Mouse (Mus musculus) adrenal gland, adult 2 months (tissue): ENCODE results near the gene Zfp512b. TPM values are rescaled to one million over a fixed set of nuclear protein-coding genes. Genes with fewer than 3 reads are reported as not detected.
A peak's percentile ranks its signal among the peaks of the same experiment; 100 is the strongest.

ENCODE experiments used
- DNase-seq: peaks from one replicate; pipeline ENCODE4 v3.0.0; 2021
- polyA plus RNA-seq: library from polyadenylated mRNA; depleted of rRNA; stranded (reverse); fragments of >200 nt; gene quantifications from 2 replicates; pipeline ENCODE4 v1.2.3, GENCODE M21; 2012
- total RNA-seq, 2 experiments: library from RNA; stranded (reverse); gene quantifications; 2 replicates each; pipeline ENCODE4 v1.2.3; 2021

Zfp512b gene
- total and polyA plus RNA-seq, 3 experiments: 40.9 to 72.6 (median 52.7) TPM

DNA sequence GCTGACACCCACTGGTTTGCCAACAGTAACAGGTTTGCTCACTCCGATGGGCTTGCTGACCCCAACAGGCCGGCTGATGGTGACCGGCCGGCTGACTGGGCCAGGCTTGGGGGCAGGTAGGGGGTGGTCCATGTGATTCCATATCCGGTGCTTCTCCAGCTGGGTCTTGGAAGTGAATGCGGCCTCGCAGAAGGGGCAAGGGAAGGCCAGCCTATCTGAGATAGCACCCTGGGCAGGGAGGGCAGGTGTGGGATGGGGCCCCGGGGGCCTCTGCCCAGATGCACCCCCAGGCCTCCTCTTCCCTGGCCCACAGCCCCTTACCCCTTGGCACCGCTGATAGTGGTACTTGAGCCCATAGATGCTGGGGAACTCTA lies 2.9 kb downstream of the Zfp512b start:
- DNase-seq: no peak

DNA sequence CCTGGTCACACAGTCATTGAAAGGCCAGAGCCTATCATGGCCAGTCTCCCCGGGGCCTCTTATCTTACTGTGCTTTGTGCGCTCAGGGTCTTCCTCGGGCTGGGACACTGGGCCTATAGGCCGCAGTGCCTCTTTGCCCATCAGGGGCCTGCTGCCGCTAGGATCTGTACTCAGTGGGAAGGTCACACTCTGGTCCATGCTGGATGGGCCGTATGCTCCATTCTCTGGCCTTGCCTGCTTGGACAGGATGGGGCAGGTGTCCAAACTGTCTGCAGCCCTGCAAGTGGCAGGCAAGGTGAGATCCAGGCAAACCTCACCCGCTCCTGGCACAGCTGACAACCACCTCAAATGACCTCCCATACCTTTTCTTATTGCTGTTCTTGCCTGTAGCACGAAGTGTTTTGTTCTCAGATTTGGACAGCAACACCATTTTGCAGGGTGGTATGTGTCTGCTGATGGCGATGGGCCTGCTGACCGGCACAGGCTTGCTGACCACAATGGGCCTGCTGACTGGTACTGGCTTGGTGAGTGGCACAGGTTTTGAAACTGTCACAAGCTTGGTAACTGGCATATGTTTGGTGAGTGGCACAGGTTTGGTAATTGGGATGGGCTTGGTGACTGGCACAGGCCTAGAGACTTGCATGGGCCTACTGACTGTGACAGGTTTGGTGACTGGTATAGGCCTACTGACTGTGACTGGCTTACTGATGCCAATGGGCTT lies 3.4 kb downstream of the Zfp512b start:
- no peak for DNase-seq

DNA sequence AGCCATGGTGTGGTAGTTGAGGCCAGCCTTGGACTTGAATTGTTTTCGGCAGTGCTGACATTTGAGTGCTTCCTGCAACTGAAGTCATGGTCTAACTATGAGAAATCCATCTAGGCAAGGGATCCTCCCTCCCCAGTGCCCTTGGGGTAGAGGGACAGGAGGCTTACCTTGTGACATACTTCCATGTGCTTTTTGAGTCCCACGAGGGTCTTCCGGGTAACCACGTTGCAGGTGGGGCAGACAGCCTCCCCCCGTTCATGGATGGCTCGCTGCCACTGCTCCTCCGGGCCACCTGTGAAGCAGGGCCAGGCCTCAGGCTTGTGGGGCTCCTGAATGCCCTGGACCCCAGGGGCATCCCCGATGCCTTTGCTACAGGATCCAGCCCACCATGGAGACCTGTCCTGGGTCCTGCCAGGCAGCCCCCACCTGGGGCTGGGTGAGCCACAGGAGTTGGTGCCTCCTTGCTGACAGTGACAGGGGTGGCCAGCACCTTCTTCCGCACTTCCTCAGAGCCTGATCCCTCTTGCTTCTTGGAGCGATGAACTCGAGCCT lies 4.3 kb downstream of the Zfp512b start:
- DNase-seq: no peak

DNA sequence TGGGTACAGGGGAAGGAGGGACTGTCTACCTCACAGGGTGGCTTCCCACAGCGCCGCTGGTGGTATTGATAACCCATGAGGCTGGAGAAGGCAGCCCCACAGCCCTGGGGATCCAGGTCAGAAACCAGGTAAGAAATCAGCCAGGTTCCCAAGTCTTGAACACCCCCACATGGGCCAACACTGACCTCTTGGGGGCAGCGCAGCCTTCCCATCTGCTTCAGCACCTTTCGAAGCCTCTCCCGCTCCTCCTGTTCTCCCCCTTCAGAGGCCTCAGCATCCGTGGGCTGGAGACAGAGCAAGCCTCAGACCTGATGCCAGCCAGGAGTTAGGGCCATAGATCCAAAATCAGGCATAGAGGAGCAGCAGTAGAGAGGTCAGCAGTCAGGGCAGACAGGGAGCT lies 4.8 kb downstream of the Zfp512b start:
- DNase-seq: no peak

DNA sequence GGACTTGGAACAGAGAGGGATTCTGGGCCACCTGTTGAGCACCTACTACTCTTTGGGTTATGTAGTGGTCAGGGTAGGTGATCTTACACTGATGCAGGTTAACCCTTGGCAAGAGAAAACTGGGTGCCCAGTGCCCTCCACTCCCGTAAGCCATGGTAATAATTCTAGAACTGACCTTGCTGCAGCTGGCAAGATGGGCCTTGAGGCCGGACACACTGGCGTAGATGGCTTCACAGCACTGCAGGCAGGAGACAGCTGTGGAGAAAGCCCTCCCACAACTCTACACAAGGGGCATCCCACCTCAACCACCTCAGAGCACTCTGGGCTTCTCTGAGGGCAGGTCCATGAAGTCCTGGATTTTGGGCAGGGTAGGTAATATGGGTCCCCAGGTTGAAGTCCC lies 6.5 kb downstream of the Zfp512b start:
- no peak for DNase-seq

DNA sequence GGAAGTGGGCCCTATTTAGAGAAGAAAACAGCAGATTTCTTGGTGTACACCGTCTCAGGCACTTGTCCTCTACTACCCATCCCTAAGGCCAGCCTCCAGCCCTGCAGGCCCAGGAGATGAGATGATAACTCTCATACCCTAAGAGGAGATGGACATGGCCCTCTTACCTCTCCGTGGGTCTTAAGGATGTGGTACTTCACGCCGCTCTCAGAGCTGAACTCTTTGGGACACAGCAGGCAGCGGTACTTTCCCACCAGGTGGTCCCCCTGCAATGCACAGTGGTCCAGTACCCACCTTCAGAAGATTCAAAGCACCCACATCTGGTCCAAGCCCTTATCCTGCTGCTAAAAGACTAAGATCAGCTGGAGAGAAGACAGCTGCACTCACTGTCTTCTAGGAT lies 7.1 kb downstream of the Zfp512b start:
- no peak for DNase-seq

DNA sequence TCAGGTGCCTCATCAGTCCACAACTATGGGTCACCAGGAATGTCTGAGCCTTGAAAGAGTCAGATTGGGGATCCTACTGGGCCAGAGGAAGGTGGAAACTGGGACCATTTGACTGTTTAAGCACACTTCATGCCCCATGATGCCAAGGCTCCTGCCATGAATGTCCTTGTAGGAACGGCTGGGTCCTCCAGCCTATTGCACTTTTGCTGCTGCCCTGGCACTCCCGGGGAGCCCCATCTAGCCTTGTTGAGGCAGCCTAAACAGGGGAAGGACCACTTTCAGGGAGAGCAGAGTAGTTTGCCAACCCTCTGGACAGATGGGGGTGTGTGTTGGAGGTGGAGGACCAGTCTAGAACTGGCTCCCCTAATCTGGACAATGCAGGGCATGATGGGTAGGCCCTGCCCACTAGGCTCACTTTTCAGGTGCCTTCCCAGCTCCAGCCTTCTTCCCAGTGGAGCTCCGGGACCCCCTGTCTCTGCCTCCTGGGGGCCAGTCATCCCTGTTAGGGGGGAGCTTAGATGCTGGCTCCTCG lies 8.1 kb downstream of the Zfp512b start, which contains the start of gene Uckl1:
Gene Uckl1, minus strand, starts transcription at position 482 of the 532 bp plus-strand sequence.
- no peak for DNase-seq

DNA sequence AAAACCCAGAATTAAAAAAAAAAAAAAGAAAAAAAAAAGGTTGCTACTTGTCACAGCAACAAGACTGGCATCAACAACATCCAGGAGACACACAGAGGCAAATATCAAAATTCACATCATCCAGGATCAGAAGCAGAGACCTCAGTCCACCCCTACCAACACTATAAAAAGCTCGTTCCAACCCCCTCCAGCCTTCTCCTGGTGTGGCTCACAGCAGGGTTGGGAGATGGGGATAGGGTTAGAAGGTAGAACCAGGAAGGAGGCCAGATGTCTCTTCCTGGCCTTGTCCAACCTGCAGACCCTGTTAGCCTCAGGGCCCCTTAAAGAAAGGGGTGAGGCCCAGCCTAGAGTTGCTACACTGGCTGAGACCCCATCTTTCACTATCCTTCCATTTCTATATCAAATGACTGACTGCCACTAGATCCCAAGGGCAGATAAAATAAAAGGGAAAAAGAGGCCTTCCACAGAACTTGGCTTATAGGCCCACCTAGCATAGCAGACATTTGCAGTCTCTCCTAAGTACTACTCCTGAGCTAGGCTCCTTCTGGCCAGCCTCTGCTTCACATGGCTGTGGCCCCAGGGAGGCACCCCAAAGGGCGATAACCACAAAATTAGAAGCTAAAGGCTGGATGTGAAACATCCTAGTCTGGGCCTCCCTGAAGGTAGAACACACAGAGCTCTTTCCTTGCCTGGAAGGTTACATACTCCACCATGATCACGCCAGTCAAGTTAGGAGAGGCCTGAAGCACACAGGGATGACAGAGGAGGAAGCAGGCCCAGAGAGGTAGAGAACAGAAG lies 8.9 kb downstream of the Zfp512b start:
- peak; percentile 1 for DNase-seq

DNA sequence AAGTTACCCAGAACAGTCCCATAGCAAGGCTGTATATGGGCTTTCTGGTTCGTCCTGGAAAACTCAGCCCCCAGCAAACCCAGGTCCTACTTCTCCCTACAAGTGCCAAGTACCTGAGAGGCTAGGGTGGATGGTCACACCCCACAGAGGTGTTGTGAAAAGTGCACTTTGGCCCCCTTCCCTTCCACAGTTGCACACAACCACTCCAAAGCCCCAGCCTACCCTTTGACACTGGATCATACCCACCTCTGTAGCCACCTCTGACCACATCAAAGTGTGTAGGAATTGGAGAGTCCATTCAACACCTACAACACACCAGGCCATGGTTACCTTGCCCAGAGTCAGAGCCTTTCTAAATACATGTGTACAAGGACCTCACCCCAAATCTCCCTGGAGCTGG lies 9.7 kb downstream of the Zfp512b start:
- peak; percentile 6 for DNase-seq

DNA sequence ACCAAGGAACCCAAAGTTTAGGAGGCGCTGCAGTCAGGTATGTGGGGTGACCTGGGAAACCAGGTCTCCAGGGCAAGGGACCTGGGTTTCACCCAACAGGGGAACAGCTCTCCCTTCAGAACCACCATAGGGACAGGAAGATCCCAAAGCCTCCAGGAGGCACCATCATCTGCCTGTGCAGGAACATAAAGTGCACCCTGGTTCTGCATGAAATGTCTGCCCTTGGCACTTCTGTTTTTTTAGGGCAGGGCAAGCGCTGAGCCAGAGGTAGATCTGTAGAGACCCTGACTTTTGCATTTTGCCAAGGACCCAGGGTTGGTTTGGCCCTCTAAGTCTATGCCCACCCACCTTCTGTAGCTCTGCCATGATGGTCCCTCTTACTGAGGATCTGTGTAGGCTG lies 10.2 kb downstream of the Zfp512b start:
- no peak for DNase-seq

DNA sequence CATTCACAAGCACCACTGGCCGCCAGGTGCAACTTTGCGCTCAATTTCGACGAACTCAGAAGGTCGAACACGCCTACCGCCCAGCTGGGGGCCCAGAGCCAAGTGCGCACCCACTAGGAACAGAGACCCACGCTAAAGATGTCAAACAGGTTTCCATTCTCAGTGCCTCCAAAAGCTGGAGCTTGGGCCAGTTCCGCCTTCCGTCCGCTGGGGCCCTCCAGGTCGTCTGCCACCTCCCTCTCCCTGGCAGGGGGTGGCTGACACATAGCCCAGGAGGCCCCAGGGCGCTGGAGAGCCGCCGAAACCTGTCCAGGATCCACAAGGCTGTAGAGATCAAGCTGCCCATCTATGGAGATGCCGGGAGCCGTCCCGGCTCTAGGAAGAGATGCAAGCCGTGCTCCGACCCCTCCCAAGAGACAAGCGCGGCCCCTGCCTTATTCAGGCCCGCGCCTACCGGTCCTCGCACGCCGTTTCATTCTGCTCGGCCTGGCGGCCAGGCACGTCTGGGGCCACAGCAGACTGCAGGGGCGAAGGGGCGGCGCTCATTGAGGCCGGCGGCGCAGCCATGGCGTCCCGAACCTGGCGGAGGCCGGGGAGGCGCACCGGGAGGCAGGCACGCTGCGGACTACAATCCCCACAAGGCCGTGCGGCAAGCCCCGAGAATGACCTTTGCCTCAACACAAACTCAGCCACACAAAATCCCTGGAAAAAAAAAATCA lies 11.0 kb downstream of the Zfp512b start:
- DNase-seq: peak; percentile 93

DNA sequence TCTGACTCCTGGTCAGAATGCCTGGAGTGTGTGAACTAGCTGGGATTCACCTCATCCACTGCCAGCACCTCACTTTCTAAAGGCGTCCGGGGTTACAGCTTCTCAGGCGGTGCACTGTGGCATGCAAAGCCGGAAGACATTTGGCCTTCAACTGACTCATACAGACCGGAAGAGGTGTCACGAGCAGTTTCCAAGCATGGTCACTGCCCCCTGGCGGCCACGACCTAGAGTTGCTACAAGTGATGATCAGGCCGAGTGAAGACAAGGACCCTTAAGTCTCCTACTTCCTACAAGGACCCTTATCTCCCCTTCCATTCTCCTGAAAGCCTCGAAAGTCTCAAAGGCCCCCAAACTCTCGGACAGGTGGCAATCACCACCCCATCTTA lies 11.6 kb downstream of the Zfp512b start:
- peak; percentile 90 for DNase-seq

DNA sequence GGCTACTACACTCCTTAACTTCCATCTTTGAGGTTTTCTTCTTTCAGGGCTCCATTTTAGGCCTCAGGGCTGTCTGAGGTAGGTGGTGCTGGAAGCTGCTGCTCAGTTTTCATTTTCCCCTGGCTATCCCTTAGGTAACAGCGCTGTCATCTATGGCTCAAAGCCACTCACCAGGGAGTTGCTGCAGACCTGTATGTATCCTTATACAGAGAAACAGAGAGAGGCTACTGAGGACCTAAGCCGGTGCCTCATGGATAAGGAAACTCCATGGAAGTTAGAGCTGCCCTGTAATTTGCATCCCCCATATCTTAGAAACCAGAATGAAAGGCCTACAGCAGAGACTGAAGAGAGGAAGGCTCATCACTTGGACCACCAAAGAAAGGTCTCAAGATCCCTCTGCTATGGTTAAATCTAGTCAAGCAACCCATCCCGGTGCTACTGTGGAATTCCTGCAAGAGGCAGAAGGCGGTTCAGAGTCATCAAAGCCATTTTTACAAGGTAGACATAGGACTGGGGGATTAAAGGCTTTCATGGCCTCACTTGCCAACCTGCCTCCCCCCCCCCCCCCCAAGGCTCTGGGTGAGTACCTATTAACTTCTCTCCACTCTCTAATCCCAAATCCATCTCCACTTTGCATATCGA lies 12.4 kb downstream of the Zfp512b start:
- DNase-seq: no peak

DNA sequence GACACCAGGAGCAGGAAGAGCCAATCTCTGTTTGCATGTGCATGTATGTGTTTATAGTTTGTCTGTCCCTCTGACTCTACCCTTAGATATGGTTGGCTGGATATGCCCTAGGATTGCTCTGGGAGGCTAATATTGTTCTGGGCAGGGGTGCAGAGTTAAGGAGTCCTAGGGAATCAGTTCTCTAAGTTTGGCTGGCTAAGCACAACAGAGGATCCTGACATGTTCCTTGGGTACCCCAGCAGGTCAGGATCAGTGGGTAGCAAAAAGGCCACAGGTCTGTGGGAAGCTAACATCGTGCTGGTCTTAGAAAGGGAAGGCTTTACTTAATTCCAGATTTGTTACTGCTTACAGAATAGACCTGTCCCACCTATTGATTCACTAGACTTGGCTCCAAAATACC lies 12.9 kb downstream of the Zfp512b start:
- DNase-seq: peak; percentile 1

DNA sequence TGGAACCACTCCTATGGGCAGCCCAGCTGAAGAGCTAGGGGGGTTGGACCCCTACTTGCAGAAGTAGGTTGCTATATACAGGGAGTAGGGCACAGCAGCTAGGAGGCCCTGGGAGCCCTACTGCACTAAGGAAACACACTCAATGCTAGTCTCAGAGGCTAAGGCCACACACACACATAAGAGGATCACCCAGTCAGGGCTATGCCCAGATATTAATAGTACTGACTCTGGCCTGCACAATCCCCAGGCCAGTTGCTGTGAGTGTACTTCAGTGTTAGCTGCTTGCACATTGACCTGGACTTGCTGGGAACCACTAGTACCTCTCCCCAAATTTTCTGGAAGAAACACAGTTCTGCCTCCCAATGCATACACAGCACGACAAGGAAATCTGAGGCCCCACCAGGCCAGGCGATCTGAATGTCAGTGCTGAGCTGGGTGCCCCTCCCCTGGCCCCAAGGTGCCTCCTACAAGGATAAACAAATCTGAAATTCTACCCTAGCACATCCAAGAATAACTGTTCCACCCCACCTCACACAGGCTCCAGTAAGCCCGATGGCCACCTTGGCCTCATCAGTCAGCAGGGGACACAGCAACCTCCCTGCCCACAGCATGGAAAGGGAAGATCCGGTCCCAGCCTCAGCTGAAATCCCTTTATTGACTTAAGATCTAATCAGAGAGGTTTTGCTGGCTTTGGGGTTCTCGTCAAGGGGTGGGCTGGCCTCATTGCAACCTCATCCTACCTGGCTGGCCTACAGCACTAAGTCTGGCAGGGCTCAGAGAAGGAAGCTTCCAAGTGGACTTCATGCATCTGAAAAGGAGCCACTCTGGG lies 13.6 kb downstream of the Zfp512b start:
- DNase-seq: peak; percentile 2

DNA sequence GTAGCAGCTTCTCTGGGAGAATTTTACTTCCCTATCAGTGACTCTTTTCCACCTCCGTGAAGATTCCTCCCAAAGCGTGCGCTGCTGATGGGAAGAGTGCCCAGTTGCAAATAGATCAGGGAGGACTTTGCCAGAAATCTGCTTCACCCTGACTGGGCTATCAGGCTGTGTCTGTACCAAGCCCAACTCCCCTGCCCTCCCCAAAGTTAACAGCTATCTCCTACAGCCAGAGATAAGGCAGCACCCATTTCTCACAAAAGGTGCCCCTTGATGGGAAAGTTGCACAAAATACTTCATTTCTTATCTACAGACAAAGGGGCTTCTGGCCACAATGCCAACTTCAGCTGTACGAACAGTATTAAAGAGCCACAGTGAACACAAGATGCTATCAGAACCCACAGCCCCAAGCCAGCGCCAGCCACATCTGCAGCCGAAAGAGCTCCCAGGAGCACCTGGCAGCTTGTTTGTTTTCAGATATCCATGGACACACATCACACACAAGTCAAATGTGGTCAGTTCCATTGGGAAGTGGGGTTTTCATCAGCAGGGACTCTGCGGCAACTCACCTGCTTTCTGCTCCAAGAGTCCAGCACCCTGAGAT lies 14.5 kb downstream of the Zfp512b start:
- peak; percentile 2 for DNase-seq

DNA sequence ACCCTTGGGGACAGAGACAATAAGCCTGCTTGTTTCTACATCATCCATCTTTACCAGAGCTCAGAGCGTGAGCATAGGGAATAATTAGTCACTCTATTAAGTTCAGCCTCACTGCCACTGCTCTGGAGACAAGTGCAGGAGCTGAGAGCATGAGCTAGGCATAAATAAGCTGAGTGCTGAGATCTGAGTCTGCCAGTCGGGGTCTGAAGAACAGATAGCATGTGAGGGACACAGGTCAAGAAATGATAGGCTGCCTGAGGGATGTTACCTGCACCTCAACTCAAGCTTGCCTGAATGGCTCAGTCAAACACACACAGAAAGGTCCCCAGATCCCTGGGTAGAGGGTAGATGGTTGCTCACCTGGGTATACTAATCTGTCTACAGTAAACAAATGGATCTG lies 15.5 kb downstream of the Zfp512b start:
- DNase-seq: peak; percentile 0

DNA sequence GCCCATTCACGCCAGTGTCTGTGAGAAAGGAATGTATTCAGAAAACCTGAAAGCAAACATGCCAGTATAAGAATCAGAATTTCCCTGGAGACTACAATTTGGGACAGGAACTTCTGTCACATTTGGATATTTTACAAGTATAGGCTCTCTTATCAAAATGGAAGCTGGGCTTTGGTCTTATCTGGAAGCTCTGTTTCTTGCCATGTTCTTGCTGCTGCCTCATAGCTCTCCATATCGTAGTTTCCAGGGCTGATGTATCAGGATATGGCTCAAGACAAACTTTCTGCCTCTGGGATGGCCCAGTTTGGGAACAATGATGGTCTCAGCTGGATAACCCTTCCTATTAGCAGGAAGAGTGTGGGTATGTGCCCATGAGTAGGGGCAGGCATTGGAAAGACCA lies 16.0 kb downstream of the Zfp512b start:
- no peak for DNase-seq

DNA sequence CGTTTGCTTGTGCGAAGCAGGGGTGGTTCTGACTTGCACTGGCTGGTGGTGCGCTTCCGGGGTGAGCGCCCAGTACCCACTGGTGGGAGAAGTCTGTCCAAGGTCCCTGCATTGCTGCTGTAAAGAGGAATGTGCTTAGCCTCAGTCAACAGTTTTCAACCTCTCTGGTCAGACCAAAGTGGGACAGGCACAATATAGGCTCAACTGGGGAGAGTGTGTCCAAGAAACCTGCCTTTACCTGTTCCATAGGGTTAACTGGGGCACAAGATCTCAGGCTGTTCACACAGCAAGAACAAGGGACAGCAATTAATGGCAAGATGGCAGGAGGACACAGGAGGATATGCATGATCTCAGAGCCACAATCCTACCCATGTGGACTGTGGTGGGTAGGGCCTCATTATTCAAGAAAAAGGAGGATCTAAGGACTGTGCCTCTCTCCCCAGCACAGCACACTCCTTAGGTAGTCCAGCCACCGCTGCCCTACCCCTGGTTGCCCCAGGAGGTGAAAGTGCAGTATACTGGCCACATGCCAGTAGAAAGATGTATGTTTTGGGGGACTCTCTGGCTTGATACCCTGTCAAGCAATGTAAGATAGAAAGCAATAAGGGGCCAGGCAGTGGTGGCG lies 17.6 kb downstream of the Zfp512b start:
- no peak for DNase-seq

DNA sequence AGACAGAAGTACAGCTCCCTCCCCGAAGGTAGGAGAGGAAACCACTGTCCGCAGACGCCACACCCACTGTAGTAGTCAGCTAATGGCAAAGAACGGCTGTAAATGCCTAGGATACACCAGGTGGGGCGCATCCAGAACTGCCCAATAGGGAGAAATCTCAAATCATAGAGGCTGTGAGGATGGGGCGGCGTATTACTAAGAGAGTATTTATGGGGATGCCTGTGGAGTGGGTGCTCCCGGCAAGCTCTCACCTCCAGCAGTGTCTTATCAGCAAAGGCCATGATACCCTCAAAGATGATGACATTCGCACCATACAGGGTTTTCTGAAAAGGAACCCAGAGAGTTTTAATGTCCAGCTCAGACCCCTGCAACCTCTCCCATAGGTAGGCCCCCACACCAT lies 18.6 kb downstream of the Zfp512b start:
- peak; percentile 0 for DNase-seq
